Mouse (Mus musculus): ENCODE data around the gene Pdlim3. TPM values are rescaled to one million over a fixed set of nuclear protein-coding genes. Genes with fewer than 3 reads are reported as not detected.

Gene Pdlim3
- polyA plus RNA-seq, 1 experiment from 2014 or later, result 2.9 TPM

DNA sequence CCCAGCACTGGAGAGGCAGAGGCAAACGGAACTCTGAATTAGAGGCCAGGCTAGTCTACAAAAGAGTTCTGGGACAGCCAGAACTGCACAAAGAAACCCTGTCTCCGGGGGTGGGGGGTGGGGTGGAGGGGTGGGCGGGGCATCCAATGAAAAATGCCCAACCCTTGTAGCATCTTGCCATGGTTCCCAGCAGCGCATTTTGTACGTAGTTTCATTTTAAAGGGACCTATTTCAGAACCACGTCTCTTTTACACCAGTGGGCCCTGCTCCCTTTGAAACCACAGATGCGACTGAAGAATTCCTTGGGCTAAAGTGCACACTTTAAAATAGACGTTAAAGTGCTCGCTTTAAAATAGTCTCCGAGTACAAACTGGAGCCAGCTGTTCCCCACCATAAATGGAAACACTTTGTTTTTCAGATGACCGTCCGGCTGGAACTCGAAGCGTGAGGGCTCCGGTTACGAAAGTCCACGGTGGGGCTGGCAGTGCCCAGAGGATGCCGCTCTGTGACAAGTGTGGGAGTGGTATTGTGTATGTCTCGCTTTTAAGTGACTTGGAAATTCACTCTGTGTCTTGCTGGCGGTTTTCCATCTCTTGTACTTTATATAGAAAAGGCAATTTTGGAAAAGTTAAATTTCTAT, 31.9 kb downstream of the Pdlim3 start:
- H3K27ac ChIP-seq (ENCODE audit: low read depth, low read length), result no peak overlapping the region
- H3K4me3 ChIP-seq (ENCODE audit: low read depth, low read length), result no peak overlapping the region
- WGBS, result 79% methylated on average over 20 of the region's 20 CpGs
- no peak overlapping the region for H3K4me2 ChIP-seq (replicated peaks; ENCODE audit: low read depth, low read length)
- no peak overlapping the region for H3K9ac ChIP-seq (ENCODE audit: low read depth, low read length)
- H3K36me3 ChIP-seq (ENCODE audit: control insufficient read depth, insufficient read depth, low read length), result no peaks in the 10 kb centered on the region
- no peaks in the 10 kb centered on the region for H3K9me3 ChIP-seq (ENCODE audit: control insufficient read depth, low read length)
- no peaks in the 10 kb centered on the region for H3K4me1 ChIP-seq (replicated peaks; ENCODE audit: control insufficient read depth, insufficient read depth, low read length)
- no peak for DNase-seq (ENCODE audit: low spot score)
- ATAC-seq (ENCODE audit: low FRiP score), result no peak
- no peaks in the 10 kb centered on the region for H3K27me3 ChIP-seq (ENCODE audit: control insufficient read depth, insufficient read depth, low read length)

DNA sequence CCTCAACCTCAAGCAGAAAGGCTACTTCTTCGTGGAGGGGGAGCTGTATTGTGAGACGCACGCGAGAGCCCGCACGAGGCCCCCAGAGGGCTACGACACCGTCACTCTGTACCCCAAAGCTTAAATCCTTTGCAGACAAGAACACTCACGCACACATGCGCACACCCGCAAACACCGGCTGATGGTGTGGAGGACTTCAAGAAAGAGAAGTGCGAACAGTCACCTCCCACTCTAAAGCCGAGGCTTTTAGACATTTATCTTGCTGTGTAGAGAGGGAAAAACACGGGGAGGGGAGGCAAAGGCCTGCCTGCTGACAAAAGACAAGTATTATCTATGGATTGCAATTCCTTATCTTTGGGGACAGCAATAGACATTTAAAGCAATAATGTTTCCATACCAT, 33.6 kb downstream of the Pdlim3 start:
- 89% methylated on average over 15 of the region's 15 CpGs for WGBS
- H3K4me3 ChIP-seq (ENCODE audit: low read depth, low read length), result no peak overlapping the region
- no peak overlapping the region for H3K4me2 ChIP-seq (replicated peaks; ENCODE audit: low read depth, low read length)
- no peaks in the 10 kb centered on the region for H3K36me3 ChIP-seq (ENCODE audit: control insufficient read depth, insufficient read depth, low read length)
- no peak overlapping the region for H3K9ac ChIP-seq (ENCODE audit: low read depth, low read length)
- ATAC-seq (ENCODE audit: low FRiP score) (no peak), DNase-seq (ENCODE audit: low spot score) (no peak)
- H3K27ac ChIP-seq (ENCODE audit: low read depth, low read length), result no peak overlapping the region
- no peaks in the 10 kb centered on the region for H3K27me3 ChIP-seq (ENCODE audit: control insufficient read depth, insufficient read depth, low read length)
- H3K9me3 ChIP-seq (ENCODE audit: control insufficient read depth, low read length), result no peaks in the 10 kb centered on the region
- no peaks in the 10 kb centered on the region for H3K4me1 ChIP-seq (replicated peaks; ENCODE audit: control insufficient read depth, insufficient read depth, low read length)

DNA sequence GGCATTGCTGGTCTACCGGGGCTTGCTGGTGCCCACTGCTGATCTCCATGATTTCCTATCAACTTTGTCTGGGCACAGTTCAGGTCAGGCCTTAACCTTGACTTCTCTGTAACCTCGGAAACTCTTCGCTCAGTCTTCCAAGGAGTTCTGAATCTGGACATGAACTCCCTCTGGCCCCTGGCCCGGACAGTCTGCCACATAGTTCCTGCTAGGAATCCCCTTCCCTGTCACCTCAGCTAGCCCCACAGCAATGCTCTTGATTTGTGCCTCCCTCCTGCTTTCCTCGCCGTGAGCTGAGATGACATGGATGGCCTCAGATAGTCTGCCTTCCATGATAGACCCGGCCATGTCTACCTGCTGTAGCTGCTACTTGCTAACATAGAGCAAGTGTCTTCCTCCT, 35.1 kb downstream of the Pdlim3 start:
- Histone ChIP-seq H3K9ac (ENCODE audit: low read depth, low read length) (no peak overlapping the region), H3K4me3 (ENCODE audit: low read depth, low read length) (no peak overlapping the region), H3K27me3 (ENCODE audit: control insufficient read depth, insufficient read depth, low read length) (no peaks in the 10 kb centered on the region), H3K36me3 (ENCODE audit: control insufficient read depth, insufficient read depth, low read length) (no peaks in the 10 kb centered on the region), H3K9me3 (ENCODE audit: control insufficient read depth, low read length) (no peaks in the 10 kb centered on the region), H3K27ac (ENCODE audit: low read depth, low read length) (no peak overlapping the region), H3K4me1 (replicated peaks; ENCODE audit: control insufficient read depth, insufficient read depth, low read length) (no peaks in the 10 kb centered on the region), H3K4me2 (replicated peaks; ENCODE audit: low read depth, low read length) (no peak overlapping the region)
- ATAC-seq (ENCODE audit: low FRiP score) (no peak), DNase-seq (ENCODE audit: low spot score) (no peak)
- WGBS, result 93% methylated on average over 7 of the region's 7 CpGs

DNA sequence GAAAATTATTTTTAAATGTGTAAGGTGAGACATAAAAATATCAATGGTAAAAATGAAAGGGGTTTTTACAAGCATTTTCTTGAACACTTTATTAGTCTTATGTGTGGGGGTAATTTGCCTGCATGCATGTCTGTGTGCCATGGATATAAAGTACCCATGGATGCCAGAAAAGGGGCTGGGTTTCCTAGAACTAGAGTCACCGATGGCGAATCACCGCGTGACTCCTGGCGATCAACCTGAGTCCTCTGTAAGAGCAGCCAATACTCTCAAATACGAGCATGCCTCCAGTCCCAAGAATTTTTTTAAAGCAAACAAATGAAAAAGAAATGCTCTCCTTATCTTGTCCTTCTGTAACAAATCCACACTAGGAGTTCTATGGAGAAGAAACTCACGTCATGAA, 36.9 kb downstream of the Pdlim3 start:
- ATAC-seq (ENCODE audit: low FRiP score), result no peak
- Histone ChIP-seq H3K27ac (ENCODE audit: low read depth, low read length) (no peak overlapping the region), H3K27me3 (ENCODE audit: control insufficient read depth, insufficient read depth, low read length) (no peaks in the 10 kb centered on the region), H3K4me1 (replicated peaks; ENCODE audit: control insufficient read depth, insufficient read depth, low read length) (no peaks in the 10 kb centered on the region), H3K36me3 (ENCODE audit: control insufficient read depth, insufficient read depth, low read length) (no peaks in the 10 kb centered on the region), H3K9ac (ENCODE audit: low read depth, low read length) (no peak overlapping the region), H3K4me3 (ENCODE audit: low read depth, low read length) (no peak overlapping the region), H3K4me2 (replicated peaks; ENCODE audit: low read depth, low read length) (no peak overlapping the region), H3K9me3 (ENCODE audit: control insufficient read depth, low read length) (no peaks in the 10 kb centered on the region)
- no peak for DNase-seq (ENCODE audit: low spot score)
- WGBS, result 97% methylated on average over 7 of the region's 7 CpGs

DNA sequence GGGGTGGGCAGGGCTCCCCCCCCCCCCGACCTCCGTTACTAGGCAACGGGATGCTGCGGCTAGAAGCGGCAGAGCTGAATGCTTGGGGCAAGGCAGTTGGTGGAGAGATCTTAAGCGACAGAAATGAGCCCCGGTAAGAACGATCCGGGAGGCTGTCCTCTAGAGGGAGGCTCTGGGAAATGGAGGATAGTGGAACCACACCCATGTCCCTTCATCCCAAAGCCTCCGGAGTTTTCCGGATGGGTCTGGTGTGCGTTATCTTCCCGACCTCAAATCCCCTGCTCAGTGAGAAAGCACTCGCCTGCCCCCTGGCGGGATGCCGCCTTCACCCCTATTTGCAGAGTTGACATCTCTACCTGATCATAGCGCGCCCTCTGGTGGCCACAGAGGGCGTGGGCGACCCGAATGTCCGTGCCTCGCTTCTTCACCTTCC, 49.3 kb downstream of the Pdlim3 start, which contains the start of gene Ccdc110:
TSS of gene Ccdc110 (plus strand) at position 38 of the 433 bp plus-strand sequence.
- H3K9ac ChIP-seq (ENCODE audit: low read depth, low read length), result no peak within 1 kb of the TSS
- peak within 1 kb of the TSS; percentile 41 for H3K4me2 ChIP-seq (replicated peaks; ENCODE audit: low read depth, low read length)
- 5% methylated on average over 23 of the region's 23 CpGs for WGBS
- H3K27ac ChIP-seq (ENCODE audit: low read depth, low read length), result no peak within 1 kb of the TSS
- peak within 1 kb of the TSS; percentile 26 for H3K4me3 ChIP-seq (ENCODE audit: low read depth, low read length)
- no peaks in the 10 kb centered on the region for H3K4me1 ChIP-seq (replicated peaks; ENCODE audit: control insufficient read depth, insufficient read depth, low read length)
- H3K36me3 ChIP-seq (ENCODE audit: control insufficient read depth, insufficient read depth, low read length), result no peaks in the 10 kb centered on the region
- H3K9me3 ChIP-seq (ENCODE audit: control insufficient read depth, low read length), result no peaks in the 10 kb centered on the region
- DNase-seq (ENCODE audit: low spot score) (peak; percentile 99), ATAC-seq (ENCODE audit: low FRiP score) (peak; percentile 92)
- no peaks in the 10 kb centered on the region for H3K27me3 ChIP-seq (ENCODE audit: control insufficient read depth, insufficient read depth, low read length)

DNA sequence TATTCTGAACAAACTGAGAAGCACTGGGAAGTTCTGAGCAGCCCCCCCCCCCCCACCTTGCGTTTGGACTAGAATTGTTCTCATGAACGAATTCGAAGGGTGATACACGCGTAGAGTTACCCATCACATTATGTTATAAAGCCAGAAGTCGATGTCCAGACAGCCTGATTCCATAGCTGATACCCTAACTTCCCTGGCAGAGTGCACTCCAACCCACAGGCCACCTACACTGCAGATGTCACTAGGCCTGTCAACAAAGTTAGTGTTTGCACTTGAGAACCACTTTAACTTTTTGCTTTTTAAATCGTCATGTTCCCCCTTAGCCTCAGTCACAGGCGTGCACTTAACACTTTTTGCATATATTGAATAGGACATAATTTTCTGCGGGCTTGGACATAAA, 51.7 kb downstream of the Pdlim3 start:
- H3K4me1 ChIP-seq (replicated peaks; ENCODE audit: control insufficient read depth, insufficient read depth, low read length), result no peaks in the 10 kb centered on the region
- H3K27ac ChIP-seq (ENCODE audit: low read depth, low read length), result no peak overlapping the region
- H3K27me3 ChIP-seq (ENCODE audit: control insufficient read depth, insufficient read depth, low read length), result no peaks in the 10 kb centered on the region
- H3K9me3 ChIP-seq (ENCODE audit: control insufficient read depth, low read length), result no peaks in the 10 kb centered on the region
- H3K9ac ChIP-seq (ENCODE audit: low read depth, low read length), result no peak overlapping the region
- no peak overlapping the region for H3K4me2 ChIP-seq (replicated peaks; ENCODE audit: low read depth, low read length)
- no peaks in the 10 kb centered on the region for H3K36me3 ChIP-seq (ENCODE audit: control insufficient read depth, insufficient read depth, low read length)
- 90% methylated on average over 9 of the region's 9 CpGs for WGBS
- H3K4me3 ChIP-seq (ENCODE audit: low read depth, low read length), result no peak overlapping the region
- DNase-seq (ENCODE audit: low spot score) (no peak), ATAC-seq (ENCODE audit: low FRiP score) (no peak)

DNA sequence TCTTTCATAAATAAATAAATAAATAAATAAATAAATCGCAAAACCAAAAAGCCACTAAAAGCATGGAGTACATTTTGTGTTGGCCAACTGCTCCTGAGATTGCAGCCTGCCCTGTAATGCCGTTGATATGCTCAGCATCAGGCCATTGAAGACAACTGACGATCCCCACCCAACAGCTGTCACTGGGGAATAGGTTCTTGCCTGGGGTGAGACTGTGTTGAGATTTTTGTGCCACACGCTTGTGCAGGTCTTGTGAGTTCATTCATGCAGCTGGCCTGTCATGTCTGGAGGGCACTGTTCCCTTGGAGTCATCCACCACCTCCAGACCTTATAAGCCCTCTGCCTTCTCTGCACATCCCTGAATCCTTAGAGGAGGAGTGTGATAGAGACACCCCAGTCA, 61.0 kb downstream of the Pdlim3 start:
- Histone ChIP-seq H3K27ac (ENCODE audit: low read depth, low read length) (no peak overlapping the region), H3K27me3 (ENCODE audit: control insufficient read depth, insufficient read depth, low read length) (no peaks in the 10 kb centered on the region), H3K9ac (ENCODE audit: low read depth, low read length) (no peak overlapping the region), H3K4me2 (replicated peaks; ENCODE audit: low read depth, low read length) (no peak overlapping the region), H3K4me3 (ENCODE audit: low read depth, low read length) (no peak overlapping the region), H3K9me3 (ENCODE audit: control insufficient read depth, low read length) (no peaks in the 10 kb centered on the region), H3K36me3 (ENCODE audit: control insufficient read depth, insufficient read depth, low read length) (no peaks in the 10 kb centered on the region), H3K4me1 (replicated peaks; ENCODE audit: control insufficient read depth, insufficient read depth, low read length) (no peaks in the 10 kb centered on the region)
- ATAC-seq (ENCODE audit: low FRiP score) (no peak), DNase-seq (ENCODE audit: low spot score) (no peak)
- whole genome bisulfite sequencing, result 93% methylated on average over 4 of the region's 4 CpGs

DNA sequence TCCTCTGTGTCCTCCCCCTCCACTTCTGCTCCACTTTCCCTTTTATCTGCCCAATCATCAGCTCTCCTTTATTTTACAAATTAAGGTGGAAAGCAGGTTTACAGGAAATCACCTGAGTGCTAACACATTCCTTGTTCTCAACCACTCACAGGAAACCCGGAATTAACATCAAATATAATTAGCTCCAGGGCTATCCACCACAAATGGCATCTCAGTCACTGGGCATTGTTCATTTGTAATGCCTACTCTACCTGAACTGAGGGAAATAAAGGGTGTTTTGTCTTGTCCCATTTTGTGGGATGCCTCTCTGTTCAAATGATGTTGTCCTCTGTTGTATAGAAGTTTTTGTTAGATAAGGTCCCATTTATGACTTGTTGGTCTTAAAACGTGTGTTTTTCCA, 65.4 kb downstream of the Pdlim3 start:
- no peak overlapping the region for H3K9ac ChIP-seq (ENCODE audit: low read depth, low read length)
- 67% methylated on average over 2 of the region's 2 CpGs for WGBS
- no peak for ATAC-seq (ENCODE audit: low FRiP score)
- no peak overlapping the region for H3K4me2 ChIP-seq (replicated peaks; ENCODE audit: low read depth, low read length)
- H3K9me3 ChIP-seq (ENCODE audit: control insufficient read depth, low read length), result no peaks in the 10 kb centered on the region
- DNase-seq (ENCODE audit: low spot score), result no peak
- H3K4me1 ChIP-seq (replicated peaks; ENCODE audit: control insufficient read depth, insufficient read depth, low read length), result no peaks in the 10 kb centered on the region
- H3K36me3 ChIP-seq (ENCODE audit: control insufficient read depth, insufficient read depth, low read length), result no peaks in the 10 kb centered on the region
- no peaks in the 10 kb centered on the region for H3K27me3 ChIP-seq (ENCODE audit: control insufficient read depth, insufficient read depth, low read length)
- no peak overlapping the region for H3K27ac ChIP-seq (ENCODE audit: low read depth, low read length)
- no peak overlapping the region for H3K4me3 ChIP-seq (ENCODE audit: low read depth, low read length)

Data from hindbrain, embryonic 11.5 days (tissue).